Mouse (Mus musculus): ENCODE measurements around the gene Gadd45gip1.

The Gadd45gip1 gene

GRCm38 (mm10) chr8:84831490-84831889, at the start of gene Gadd45gip1:
Gadd45gip1 (plus strand) TSS chr8:84831522.
- peak in 1 of 2 experiments; percentile 70 for DNase-seq (ENCODE audit: low read depth in 2 of 2, low spot score in 2 of 2)

- DNase-seq (ENCODE audit: low read depth in 2 of 2, low spot score in 2 of 2) = no peak
Observed at GRCm38 (mm10) chr8:84781686-84782505, 49.4 kb upstream of the Gadd45gip1 start.

GRCm38 (mm10) chr8:84782680-84783079, 48.6 kb upstream of the Gadd45gip1 start:
- DNase-seq (ENCODE audit: low read depth in 2 of 2, low spot score in 2 of 2) = no peak

- DNase-seq (ENCODE audit: low read depth in 2 of 2, low spot score in 2 of 2) = no peak
Observed at GRCm38 (mm10) chr8:84783198-84783918, 48.0 kb upstream of the Gadd45gip1 start.

- DNase-seq (ENCODE audit: low read depth in 2 of 2, low spot score in 2 of 2) = no peak
Observed at GRCm38 (mm10) chr8:84783919-84784581, 47.3 kb upstream of the Gadd45gip1 start.

DNA sequence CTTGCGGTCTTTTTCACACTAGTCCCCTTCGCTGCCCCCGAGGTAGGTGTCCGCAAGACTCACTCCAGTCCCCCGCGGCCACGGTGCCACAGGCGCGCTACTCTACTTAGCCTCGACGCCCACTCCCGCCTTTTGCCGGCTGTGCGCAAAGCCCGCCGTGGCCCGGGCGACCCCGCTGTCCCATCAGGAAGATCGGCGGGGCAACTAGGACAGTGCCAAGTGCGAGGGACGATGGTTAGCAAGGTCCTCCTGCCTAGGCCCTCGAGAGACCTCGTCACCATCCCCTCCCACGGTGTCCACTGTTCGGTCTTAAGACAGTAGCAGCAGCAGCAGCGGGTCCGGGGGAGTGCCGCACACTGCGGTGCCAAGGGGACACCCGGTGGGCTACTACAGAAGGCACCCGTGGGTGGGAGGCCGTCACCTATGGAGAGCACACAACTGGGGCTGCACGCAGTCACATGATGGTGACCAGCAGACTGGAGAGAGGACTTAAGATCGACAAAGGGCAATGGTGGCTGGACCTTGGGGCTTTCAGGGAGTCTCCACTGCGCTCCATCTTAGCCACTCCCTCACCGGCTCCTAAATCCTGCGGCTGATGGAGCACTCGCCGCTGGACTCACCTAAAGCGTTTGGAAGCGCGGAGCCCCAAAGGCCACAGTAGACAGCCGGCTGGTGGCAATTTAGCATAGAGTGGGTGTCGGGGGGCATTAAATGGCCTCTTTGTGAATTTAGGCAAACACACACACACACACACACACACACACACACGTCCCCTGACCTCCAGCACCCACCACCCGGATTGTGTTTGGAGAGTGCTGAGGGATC, 46.4 kb upstream of the Gadd45gip1 start:
- DNase-seq (ENCODE audit: low read depth in 2 of 2, low spot score in 2 of 2) = no peak

DNA sequence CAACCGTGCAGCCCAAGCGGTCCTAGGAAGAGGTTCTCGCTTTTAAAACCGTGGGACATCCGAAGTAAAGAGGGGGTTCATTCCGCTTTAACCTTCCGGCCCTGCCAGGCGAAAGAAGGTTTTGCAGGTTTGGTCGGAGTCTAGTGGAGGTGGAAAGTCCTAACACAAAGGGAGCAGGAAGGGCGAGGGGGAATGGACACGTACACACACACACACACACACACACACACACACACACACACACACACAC, 45.9 kb upstream of the Gadd45gip1 start:
- DNase-seq (ENCODE audit: low read depth in 2 of 2, low spot score in 2 of 2) = no peak

DNA sequence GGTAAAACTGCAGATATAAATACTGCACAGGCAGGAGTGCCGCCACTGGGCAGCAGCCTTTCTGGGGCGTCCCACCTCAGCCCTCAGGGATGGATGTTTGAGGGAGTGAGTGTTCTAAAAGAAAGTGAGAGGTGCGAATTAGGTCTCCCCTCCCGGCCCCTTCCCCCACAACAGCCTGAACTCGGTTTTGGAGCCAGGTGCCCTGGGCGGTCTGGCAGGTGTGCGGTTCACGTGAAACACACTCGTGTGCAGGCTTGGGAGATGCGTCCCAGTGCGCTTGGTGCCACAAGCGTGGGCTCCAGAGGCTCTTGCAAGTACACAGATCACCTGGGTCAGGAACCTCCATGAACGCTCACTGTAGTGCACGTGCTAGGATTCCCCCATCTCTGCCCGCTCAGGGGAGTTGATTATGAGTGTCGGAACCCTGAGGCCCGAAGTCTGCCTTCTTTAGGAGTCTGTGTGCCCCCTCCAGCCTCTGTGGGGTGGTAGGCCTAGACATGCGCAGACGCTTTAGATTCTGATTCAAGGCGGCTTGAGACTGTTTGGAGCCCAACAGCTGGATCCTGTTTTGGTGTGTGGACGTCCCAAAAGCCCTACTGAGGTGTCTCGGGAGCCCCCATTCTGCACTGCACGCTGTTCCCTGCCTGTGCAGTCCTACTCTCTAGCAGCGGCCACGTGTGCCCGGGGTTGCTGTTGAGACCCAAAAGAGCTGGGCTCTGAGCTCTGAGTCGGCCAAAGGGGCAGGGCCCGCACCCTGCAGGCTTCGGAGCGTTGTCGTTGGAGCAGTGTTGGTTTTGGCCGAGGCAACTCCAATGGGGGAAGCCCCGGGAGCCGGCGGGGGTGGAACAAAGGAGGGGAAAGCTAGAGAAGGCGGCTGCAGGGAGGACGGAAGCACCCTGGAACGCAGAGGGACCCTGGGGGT, 45.3 kb upstream of the Gadd45gip1 start:
- no peak for DNase-seq (ENCODE audit: low read depth in 2 of 2, low spot score in 2 of 2)

DNA sequence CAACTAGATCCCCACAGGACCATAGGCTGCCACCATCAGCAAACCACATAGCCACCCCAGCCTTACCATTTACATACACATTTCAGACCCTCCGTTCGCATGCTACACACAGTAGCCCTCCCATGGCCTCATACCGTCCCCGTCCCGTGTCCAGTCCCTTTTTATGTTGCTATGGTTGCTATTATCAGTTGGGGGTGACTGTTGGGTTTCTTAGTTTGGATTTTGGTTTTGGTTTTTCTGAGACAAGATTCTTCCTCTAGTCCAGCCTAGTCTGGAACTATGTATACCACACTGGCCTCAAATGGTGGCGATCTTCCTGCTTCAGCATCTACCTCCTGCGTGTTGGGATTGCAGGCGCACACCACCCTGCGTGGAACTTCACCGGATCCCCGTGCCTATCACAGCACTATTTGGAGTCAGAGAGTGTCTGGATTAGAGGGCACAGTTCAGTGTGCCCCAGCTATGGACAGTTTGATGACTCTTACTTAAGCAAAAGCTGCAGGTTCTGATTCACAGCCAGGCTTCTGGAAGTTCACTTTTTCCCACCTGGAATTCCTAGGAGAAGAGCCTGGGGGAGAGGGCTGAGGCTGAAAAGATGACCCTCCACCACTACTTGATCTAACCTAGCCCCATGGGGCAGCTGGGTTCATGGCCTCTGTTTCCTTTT, 44.4 kb upstream of the Gadd45gip1 start:
- no peak for DNase-seq (ENCODE audit: low read depth in 2 of 2, low spot score in 2 of 2)

DNA sequence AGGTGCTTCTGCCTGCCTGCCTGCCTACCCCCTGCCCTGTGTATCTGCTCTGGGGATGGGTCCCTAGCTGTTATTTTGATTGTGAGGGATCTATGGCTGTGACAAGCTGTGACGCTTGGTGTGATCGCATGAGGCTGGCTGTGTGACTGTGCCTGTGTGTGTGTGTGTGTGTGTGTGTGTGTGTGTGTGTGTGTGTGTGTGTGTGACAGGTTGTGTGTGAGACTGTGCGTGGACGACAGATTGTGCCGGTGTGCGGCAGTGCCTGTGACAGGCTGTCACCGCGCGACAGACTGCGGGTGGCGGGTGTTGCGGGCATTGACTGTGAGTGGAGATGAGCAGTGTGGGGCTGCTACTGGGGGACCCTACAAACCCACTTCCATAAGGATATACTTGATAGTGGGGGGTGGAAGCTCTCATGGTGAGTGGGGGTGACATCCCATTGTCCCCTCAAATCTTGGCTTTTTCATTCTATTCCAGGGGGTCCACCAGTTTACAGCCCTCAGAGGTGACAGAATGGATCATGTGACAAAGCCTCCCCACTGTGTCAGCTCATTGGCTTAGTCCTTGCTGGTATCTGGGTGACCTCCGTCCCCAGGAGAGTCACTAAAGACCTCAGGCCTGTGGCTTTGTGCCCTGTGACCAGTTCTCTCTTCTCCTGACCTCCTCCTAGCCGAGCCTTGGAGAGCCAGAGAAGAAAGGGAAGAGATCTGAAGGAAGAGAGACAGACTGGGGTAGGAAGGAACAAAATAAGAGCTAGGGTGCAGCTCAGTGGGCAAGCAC, 43.6 kb upstream of the Gadd45gip1 start:
- DNase-seq (ENCODE audit: low read depth in 2 of 2, low spot score in 2 of 2) = no peak

- DNase-seq (ENCODE audit: low read depth in 2 of 2, low spot score in 2 of 2) = no peak
Observed at GRCm38 (mm10) chr8:84788896-84789295, 42.4 kb upstream of the Gadd45gip1 start.

DNA sequence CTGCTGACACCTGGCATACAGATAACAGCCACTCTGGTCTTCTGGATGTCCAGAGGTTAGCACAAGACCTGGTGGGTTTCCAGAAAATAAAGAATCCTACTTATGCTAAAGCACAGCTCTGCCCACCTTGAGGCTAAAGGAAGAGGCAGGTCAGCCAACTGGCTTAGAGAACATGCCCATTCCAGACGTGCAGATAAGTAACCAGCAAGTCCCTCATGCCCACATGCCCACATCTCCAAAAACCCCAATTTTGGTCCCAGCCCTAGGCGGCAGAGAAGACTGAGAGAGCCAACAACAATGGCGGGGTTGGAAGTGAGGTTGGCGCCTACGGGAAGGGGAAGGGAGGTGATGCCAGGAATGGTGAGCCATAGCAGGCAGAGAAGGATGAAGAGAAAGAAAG, 42.0 kb upstream of the Gadd45gip1 start:
- DNase-seq (ENCODE audit: low read depth in 2 of 2, low spot score in 2 of 2) = no peak

DNA sequence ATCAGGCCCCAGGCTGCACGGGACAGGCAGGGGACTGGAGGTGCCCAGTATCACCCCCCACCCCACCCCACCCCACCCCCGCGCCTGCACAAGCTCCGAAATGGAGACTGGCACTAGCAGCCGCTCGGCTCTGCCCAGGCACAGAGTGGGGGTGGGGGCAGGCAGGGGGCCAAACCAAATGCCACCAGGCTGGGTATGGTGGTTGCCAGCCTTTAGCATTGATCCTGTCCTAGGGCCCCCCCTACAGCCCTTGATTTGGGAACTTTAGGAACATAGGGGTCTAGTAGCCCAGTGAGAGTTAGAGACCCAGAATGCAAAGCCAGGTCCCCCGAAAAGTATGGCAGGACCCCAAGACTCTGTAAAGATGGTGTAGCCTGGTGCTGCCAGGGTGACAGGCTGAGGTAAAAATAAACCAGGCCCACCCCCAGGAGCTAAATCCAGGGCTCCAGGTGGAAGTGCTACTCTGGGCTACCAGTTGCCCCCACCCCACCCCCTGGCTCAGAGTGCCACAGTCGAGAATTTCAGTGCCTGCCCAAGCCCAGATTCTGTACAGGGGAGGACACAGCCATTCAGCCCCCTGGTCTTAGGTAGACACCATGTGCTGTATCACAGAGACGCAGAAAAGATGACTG, 41.4 kb upstream of the Gadd45gip1 start:
- DNase-seq (ENCODE audit: low read depth in 2 of 2, low spot score in 2 of 2) = no peak

DNA sequence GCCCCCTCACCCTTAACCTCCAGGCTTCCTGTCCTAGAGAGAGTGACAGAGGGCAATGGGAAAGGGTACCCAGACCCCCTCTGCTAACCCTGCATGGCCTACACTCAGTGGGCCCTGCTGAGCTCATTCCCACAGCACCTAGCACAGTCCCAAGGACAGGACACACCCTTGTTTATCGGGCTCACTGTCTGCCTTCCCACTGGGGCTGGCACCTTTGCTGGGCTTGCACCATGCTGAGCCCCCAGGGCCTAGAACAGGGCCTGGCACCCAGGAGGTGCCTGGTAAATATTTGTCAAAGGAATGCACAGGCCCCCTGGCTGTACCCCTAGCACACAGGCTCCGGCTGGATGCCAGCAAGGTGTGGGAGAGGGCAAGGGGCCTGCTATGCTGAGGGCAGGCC, 40.8 kb upstream of the Gadd45gip1 start:
- DNase-seq (ENCODE audit: low read depth in 2 of 2, low spot score in 2 of 2) = no peak

GRCm38 (mm10) chr8:84792429-84792947, 38.8 kb upstream of the Gadd45gip1 start:
- no peak for DNase-seq (ENCODE audit: low read depth in 2 of 2, low spot score in 2 of 2)

GRCm38 (mm10) chr8:84793134-84793533, 38.2 kb upstream of the Gadd45gip1 start:
- DNase-seq (ENCODE audit: low read depth in 2 of 2, low spot score in 2 of 2) = no peak

GRCm38 (mm10) chr8:84793791-84794485, 37.4 kb upstream of the Gadd45gip1 start:
- no peak for DNase-seq (ENCODE audit: low read depth in 2 of 2, low spot score in 2 of 2)

GRCm38 (mm10) chr8:84794486-84794885, 36.8 kb upstream of the Gadd45gip1 start:
- no peak for DNase-seq (ENCODE audit: low read depth in 2 of 2, low spot score in 2 of 2)

All from CD8-positive naive resting alpha-beta T cell, adult 2 months (primary cell).